Comparison of ENCODE assay signal across 15 mouse cellular contexts in genomic region chr6:100120017-100120944, GRCm38 (mm10).
DNase-seq lines count a peak whose midpoint lies in the region; ATAC-seq and TF ChIP-seq lines count a peak whose summit lies in the region.
"Had no signal": no experiment of that assay in that cellular context is flagged by ENCODE, and none has a peak within 500 bp of the region (broad histone marks: within the 10 kb centered on the region; RNA-seq: fewer than 3 reads in every experiment).

No protein-coding gene starts in this region.

- WGBS in forebrain, embryonic 12.5 days: 56% methylated on average over 16 of the region's 16 CpGs
- WGBS in forebrain, postnatal 0 days: 48% methylated on average over 16 of the region's 16 CpGs
- 55% methylated on average over 16 of the region's 16 CpGs for WGBS in limb, embryonic 10.5 days

- peaks cover 12% of the 10 kb centered on the region for H3K4me1 ChIP-seq in forebrain, embryonic 12.5 days
- H3K4me1 ChIP-seq in forebrain, postnatal 0 days (ENCODE audit: insufficient read depth): no peaks in the 10 kb centered on the region
- peaks cover 21% of the 10 kb centered on the region for H3K4me1 ChIP-seq in limb, embryonic 10.5 days
- H3K4me1 ChIP-seq: liver, embryonic 15.5 days had no signal

- no peak overlapping the region for H3K4me2 ChIP-seq in forebrain, embryonic 12.5 days
- H3K4me2 ChIP-seq in forebrain, postnatal 0 days (ENCODE audit: low read depth): no peak overlapping the region
- H3K4me2 ChIP-seq: liver, embryonic 15.5 days had no signal

- no peak overlapping the region for H3K4me3 ChIP-seq in forebrain, embryonic 12.5 days (replicated peaks)
- no peak overlapping the region for H3K4me3 ChIP-seq in forebrain, postnatal 0 days (ENCODE audit: low read depth, low read length)
- no peak overlapping the region for H3K4me3 ChIP-seq in limb, embryonic 10.5 days
- H3K4me3 ChIP-seq: liver, embryonic 15.5 days; megakaryocyte, embryonic 14.5 days had no signal

- peaks cover 7% of the 10 kb centered on the region; the same call in 1 of the 2 replicates for H3K27me3 ChIP-seq in forebrain, embryonic 12.5 days
- H3K27me3 ChIP-seq in forebrain, postnatal 0 days (ENCODE audit: insufficient read depth, low read length): no peaks in the 10 kb centered on the region
- H3K27me3 ChIP-seq in limb, embryonic 10.5 days (ENCODE audit: low read depth, poor library complexity, severe bottlenecking): peaks cover 75% of the 10 kb centered on the region

- H3K9ac ChIP-seq in forebrain, embryonic 12.5 days: no peak overlapping the region
- no peak overlapping the region; the same call in 1 of the 2 replicates for H3K9ac ChIP-seq in forebrain, postnatal 0 days
- H3K9ac ChIP-seq: liver, embryonic 15.5 days had no signal

- DNase-seq in forebrain, postnatal 0 days: no peak
- DNase-seq in testis, postnatal 14 days (ENCODE audit: low spot score): peak; percentile 45
- DNase-seq in testis, postnatal 10 days (ENCODE audit: low spot score): no peak
- peak; percentile 45 for DNase-seq in limb, embryonic 10.5 days (ENCODE audit: low spot score)
- DNase-seq in right cerebral cortex, postnatal 14 days: no peak
- no peak for DNase-seq in right cerebral cortex, adult 2 months (ENCODE audit: low spot score in 2 of 2)
- no peak for DNase-seq in spleen, postnatal 10 days (ENCODE audit: low spot score in 2 of 2)
- DNase-seq: adrenal gland, postnatal 36 days; B cell, adult 2 months; cerebellum, adult 8-10 months; kidney, adult 11 months; thymus, postnatal 4 days had no signal

- no peak for ATAC-seq in forebrain, embryonic 12.5 days (ENCODE audit: low FRiP score)
- ATAC-seq in forebrain, postnatal 0 days: no peak

- H3K9me3 ChIP-seq in forebrain, embryonic 12.5 days: no peaks in the 10 kb centered on the region
- H3K9me3 ChIP-seq in forebrain, postnatal 0 days (ENCODE audit: low read length): no peaks in the 10 kb centered on the region
- no peaks in the 10 kb centered on the region for H3K9me3 ChIP-seq in limb, embryonic 10.5 days (replicated peaks)
- H3K9me3 ChIP-seq: liver, embryonic 15.5 days had no signal

- TF ChIP-seq CTCF in forebrain, postnatal 0 days (IDR thresholded peaks at IDR 0.05; ENCODE audit: low read depth): no peak

- 0 out of 2 replicates have a peak overlapping the region, but pooled peaks have one; percentile 19 for H3K27ac ChIP-seq in forebrain, embryonic 12.5 days
- no peak overlapping the region for H3K27ac ChIP-seq in forebrain, postnatal 0 days (ENCODE audit: low read depth, low read length)
- H3K27ac ChIP-seq in limb, embryonic 10.5 days: peak overlapping the region; percentile 73
- H3K27ac ChIP-seq: liver, embryonic 15.5 days had no signal

- no peaks in the 10 kb centered on the region for H3K36me3 ChIP-seq in forebrain, embryonic 12.5 days (replicated peaks)
- H3K36me3 ChIP-seq in forebrain, postnatal 0 days (ENCODE audit: insufficient read depth): no peaks in the 10 kb centered on the region
- H3K36me3 ChIP-seq in limb, embryonic 10.5 days: no peaks in the 10 kb centered on the region
- H3K36me3 ChIP-seq: liver, embryonic 15.5 days had no signal

Comparison
In these comparisons a context has a peak if more than half of its experiments do, and no peak if none do; other contexts are left out.
1. DNase-seq: peak in testis, postnatal 14 days (single experiment) and limb, embryonic 10.5 days (single experiment); none in forebrain, postnatal 0 days (single experiment), testis, postnatal 10 days (single experiment), right cerebral cortex, postnatal 14 days (single experiment), right cerebral cortex, adult 2 months (0 of 2) and spleen, postnatal 10 days (0 of 2).